Mouse (Mus musculus) hindbrain, postnatal 0 days (tissue): Measurements from ENCODE around the gene Camkk2. TPM values are rescaled to one million over a fixed set of nuclear protein-coding genes. Genes with fewer than 3 reads are reported as not detected.

Experiments used
- ATAC-seq: fragments of 200-750 bp; cut with Nextera tagmentation; 2 replicates; pipeline ENCODE4 v1.8.0; 2017; ENCODE audit warnings: mild to moderate bottlenecking, moderate TSS enrichment, moderate library complexity
- DNase-seq: peaks from one replicate; pipeline ENCODE4 v3.0.0-alpha.2; 2015; ENCODE audit warnings: low spot score
- H3K27ac ChIP-seq: fragments of 300-500 bp; sonication (generic); 2 replicates; pipeline ENCODE4 v1.5.1; 2014; ENCODE audit warnings: mild to moderate bottlenecking
- H3K27me3 ChIP-seq: fragments of 300-500 bp; sonication (generic); 2 replicates; pipeline ENCODE4 v1.6.1; 2014; ENCODE audit warnings: low read length, mixed read lengths; ENCODE audit not compliant: insufficient read depth
- H3K36me3 ChIP-seq: fragments of 300-500 bp; sonication (generic); 2 replicates; pipeline ENCODE4 v1.6.1; 2014; ENCODE audit warnings: low read length, mixed read lengths; ENCODE audit not compliant: insufficient read depth
- H3K4me1 ChIP-seq: fragments of 300-500 bp; sonication (generic); 2 replicates; pipeline ENCODE4 v1.6.1; 2014; ENCODE audit warnings: antibody characterized with exemption, low read length, mixed read lengths; ENCODE audit not compliant: insufficient read depth
- H3K4me2 ChIP-seq: fragments of 300-500 bp; sonication (generic); 2 replicates; pipeline ENCODE4 v1.6.1; 2014; ENCODE audit warnings: low read depth, mild to moderate bottlenecking, low read length, moderate library complexity, mixed read lengths
- H3K4me3 ChIP-seq: fragments of 300-500 bp; sonication (generic); 2 replicates; pipeline ENCODE4 v1.5.1; 2014; ENCODE audit warnings: low read length
- H3K9ac ChIP-seq: fragments of 300-500 bp; sonication (generic); replicated peaks from 2 replicates; pipeline ENCODE4 v1.6.1; 2014; ENCODE audit warnings: mild to moderate bottlenecking, low read length, moderate library complexity, mixed read lengths
- H3K9me3 ChIP-seq: fragments of 300-500 bp; sonication (generic); 2 replicates; pipeline ENCODE4 v1.6.1; 2016; ENCODE audit warnings: low read length, mixed read lengths
- CTCF ChIP-seq: IDR thresholded peaks from 2 replicates; pipeline ENCODE4 v1.5.1; 2016; ENCODE audit warnings: antibody characterized with exemption, control low read depth, low read depth
- WGBS: fragments of 180-500 bp; shearing (Covaris S2); extraction: QIAGEN DNeasy Blood & Tissue Kit; methylation state at CpG from one replicate; pipeline ENCODE4 v1.1.7; 2014; 5-methylcytosine and 5-hydroxymethylcytosine counted together
- polyA plus RNA-seq: library from polyadenylated mRNA; unstranded; fragments of >200 nt; fragmentation: Nextera tagmentation; extraction: Ambion mirVana; gene quantifications from 2 replicates; pipeline ENCODE4 v1.2.1, GENCODE M21; 2015
- total RNA-seq: library from RNA; depleted of rRNA; stranded (reverse); fragments of >200 nt; gene quantifications from 2 replicates; pipeline ENCODE4 v1.2.3, GENCODE M21; 2014

Camkk2 gene
- total and polyA plus RNA-seq, 2 experiments from 2014 or later: 61.8 to 112 TPM

DNA sequence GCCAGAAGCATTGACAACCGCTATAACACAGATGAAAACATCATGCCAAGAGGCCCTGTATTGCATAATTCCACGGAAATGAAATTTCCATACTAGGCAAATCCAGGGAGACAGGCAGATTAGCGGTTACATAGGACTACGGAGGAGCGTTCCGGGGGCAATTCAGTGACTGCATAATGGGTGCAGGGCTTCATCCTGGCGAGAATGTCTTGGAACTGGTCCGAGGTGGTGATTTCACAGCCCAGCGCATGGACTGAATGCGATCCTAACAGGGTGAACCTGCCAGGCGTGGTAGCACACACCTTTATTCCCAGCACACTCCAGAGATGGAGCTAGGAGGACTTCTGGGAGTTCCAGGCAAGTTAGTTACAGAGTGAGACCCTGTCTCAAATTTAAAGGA lies 11.9 kb downstream of the Camkk2 start:
- Histone ChIP-seq H3K27me3 (no peaks in the 10 kb centered on the region), H3K27ac (no peak overlapping the region), H3K4me1 (no peaks in the 10 kb centered on the region), H3K9me3 (no peaks in the 10 kb centered on the region), H3K4me2 (no peak overlapping the region), H3K36me3 (no peaks in the 10 kb centered on the region), H3K4me3 (no peak overlapping the region), H3K9ac (no peak overlapping the region)
- DNase-seq (no peak), ATAC-seq (no peak)
- WGBS: 76% methylated on average over 11 of the region's 11 CpGs
- no peak for TF ChIP-seq CTCF

DNA sequence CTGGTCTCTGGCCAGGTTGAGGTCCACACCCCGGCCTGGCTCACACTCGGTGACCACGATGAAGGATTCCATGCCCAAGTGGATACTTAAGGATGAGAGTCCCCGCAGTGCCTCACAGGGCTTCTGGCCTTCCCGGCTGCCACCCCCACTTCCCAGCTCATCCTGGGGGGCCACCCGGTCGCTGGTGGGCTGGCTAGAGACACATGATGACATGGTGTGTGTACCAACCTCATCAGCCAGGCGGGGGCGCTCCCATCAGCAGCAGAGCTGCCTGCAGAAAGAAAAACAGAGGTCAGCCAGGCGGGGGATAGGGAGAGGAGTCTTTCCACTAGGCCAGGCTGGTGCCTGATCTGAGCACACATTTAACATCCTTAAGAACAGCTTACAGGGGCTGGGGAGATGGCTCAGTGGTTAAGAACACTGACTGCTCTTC lies 15.2 kb downstream of the Camkk2 start:
- peaks cover 4% of the 10 kb centered on the region; the same call in 1 of the 2 replicates for H3K36me3 ChIP-seq
- H3K4me2 ChIP-seq: no peak overlapping the region
- H3K9ac ChIP-seq: no peak overlapping the region
- ATAC-seq (0 out of 2 replicates have a peak, but pooled peaks have one; percentile 29), DNase-seq (peak; percentile 39)
- H3K27ac ChIP-seq: no peak overlapping the region
- WGBS: 60% methylated on average over 10 of the region's 10 CpGs
- H3K9me3 ChIP-seq: no peaks in the 10 kb centered on the region
- H3K4me3 ChIP-seq: no peak overlapping the region
- no peaks in the 10 kb centered on the region for H3K27me3 ChIP-seq
- no peaks in the 10 kb centered on the region for H3K4me1 ChIP-seq
- peak; percentile 52 for TF ChIP-seq CTCF

DNA sequence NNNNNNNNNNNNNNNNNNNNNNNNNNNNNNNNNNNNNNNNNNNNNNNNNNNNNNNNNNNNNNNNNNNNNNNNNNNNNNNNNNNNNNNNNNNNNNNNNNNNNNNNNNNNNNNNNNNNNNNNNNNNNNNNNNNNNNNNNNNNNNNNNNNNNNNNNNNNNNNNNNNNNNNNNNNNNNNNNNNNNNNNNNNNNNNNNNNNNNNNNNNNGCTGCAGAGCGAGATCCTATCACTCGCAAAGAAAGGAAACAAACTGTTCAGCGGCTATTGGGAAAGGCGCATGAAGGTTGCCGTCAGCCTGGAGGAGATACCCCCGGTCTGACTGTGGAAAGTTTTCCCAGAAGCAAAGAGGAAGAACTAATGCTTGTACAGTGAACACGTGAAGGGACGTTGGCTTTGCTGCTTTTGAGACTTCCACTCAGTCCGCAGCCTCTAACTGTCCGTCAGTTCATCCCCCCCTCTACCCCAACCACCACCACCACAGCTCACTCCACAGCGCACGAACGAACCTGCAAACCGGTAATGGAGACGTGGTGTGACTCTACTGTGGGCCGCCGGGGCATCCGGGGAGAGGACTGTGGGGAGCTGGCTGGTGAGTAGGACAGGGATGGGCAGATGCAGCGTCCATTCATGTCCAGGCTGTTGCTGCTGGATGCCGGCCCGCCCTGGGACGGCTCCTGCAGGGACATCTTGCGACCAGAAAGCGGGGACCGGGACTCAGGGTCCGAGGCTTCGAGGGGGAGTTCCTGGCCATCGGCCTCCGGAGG lies 15.8 kb downstream of the Camkk2 start:
- 77% methylated on average over 29 of the region's 29 CpGs for WGBS
- H3K4me2 ChIP-seq: no peak overlapping the region
- H3K27ac ChIP-seq: no peak overlapping the region
- H3K36me3 ChIP-seq: peaks cover 9% of the 10 kb centered on the region; the same call in 1 of the 2 replicates
- H3K4me1 ChIP-seq: no peaks in the 10 kb centered on the region
- no peak overlapping the region for H3K9ac ChIP-seq
- no peaks in the 10 kb centered on the region for H3K27me3 ChIP-seq
- no peak overlapping the region for H3K4me3 ChIP-seq
- no peak for TF ChIP-seq CTCF
- no peak for ATAC-seq
- DNase-seq: no peak
- H3K9me3 ChIP-seq: no peaks in the 10 kb centered on the region

DNA sequence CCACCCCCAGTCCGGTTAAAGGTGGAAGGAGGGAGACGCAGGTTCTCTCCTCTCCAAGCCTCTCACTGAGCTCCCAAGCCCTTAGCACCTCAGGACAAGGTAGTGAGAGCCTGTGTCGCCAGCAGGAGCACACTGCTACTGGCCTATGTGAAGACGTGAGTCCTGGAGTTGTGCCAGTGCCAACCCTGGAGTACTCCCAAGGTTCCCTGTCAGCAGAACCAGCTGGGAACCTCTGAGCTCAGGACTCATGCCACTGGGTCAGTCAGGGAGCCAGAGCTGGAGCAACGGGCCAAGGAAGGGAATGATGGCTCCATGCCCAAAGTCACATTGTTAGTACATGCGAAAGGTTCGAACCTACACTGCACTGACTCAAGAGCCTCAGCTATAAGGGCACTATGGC lies 22.5 kb downstream of the Camkk2 start:
- H3K27me3 ChIP-seq: no peaks in the 10 kb centered on the region

DNA sequence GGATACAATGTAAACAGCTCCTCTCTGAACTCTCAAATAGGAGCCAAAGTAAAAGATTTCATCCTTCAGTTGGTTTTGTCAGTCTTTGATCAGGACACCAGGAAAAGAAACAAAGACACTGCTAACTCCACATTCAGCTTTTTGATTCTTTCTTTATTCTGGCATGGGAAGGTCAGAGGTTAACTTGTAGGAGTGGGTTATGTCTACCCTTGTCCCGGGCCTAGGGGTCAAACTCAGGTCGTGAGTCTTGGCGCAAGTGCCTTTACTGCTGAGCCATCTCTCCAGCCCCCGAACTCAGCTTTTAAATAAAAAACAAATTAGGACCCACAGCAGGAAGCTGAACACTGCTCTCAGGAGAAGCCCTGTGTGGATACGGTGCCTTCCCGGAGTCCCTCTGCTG lies 23.1 kb downstream of the Camkk2 start:
- 42% methylated on average over 6 of the region's 6 CpGs for WGBS
- H3K4me1 ChIP-seq: no peaks in the 10 kb centered on the region
- H3K9ac ChIP-seq: no peak overlapping the region
- no peak for ATAC-seq
- no peaks in the 10 kb centered on the region for H3K9me3 ChIP-seq
- peaks cover 24% of the 10 kb centered on the region; the same call in 1 of the 2 replicates for H3K36me3 ChIP-seq
- no peak overlapping the region for H3K27ac ChIP-seq
- H3K4me2 ChIP-seq: no peak overlapping the region
- H3K27me3 ChIP-seq: no peaks in the 10 kb centered on the region
- TF ChIP-seq CTCF: no peak
- no peak for DNase-seq
- H3K4me3 ChIP-seq: no peak overlapping the region

More for the DNA sequence above, 22.5 kb downstream of the Camkk2 start:
- TF ChIP-seq CTCF: no peak
- 70% methylated on average over 7 of the region's 7 CpGs for WGBS
- ATAC-seq: no peak
- Histone ChIP-seq H3K36me3 (peaks cover 24% of the 10 kb centered on the region; the same call in 1 of the 2 replicates), H3K9ac (no peak overlapping the region), H3K4me1 (no peaks in the 10 kb centered on the region), H3K4me3 (no peak overlapping the region), H3K27ac (no peak overlapping the region), H3K9me3 (no peaks in the 10 kb centered on the region), H3K4me2 (no peak overlapping the region)
- DNase-seq: no peak

DNA sequence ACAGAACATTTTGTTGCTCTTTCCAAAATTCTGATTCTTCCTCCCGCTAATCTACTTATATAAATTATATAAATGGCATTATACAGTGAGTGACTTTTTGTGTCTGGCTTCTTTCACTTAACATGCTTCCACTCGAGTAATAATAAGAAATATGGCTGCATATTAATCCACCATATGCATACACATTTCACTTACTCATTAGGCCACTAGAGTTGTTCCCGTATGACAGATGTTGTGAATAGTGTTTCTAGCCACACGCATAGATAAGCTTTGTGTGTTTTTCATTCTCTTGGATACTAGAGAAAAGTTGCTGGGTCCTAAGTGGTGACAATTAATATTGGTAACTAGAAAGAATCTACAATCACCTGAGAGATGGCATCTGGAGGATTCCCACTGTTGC lies 23.6 kb downstream of the Camkk2 start:
- 96% methylated on average over 4 of the region's 4 CpGs for WGBS

DNA sequence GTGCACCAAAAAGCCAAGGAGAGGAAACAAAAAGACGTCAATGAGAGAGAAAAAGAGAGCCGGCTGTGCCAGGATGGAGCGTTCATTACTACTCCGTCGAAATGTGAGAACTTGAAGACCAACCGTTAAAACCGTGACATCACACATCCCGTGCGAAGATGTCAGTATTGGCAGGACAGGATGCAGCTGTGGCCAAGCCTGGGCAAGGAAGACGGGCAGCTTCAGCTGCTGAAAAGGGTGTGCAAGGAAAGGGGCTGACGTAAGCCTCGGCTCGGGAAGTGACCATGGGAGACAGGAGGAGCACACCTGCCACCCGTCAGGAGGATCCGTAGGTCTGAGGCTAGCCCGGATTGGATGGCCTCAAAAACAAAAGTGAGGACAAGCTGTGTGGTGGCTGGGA lies 24.7 kb downstream of the Camkk2 start:
- no peak for ATAC-seq
- H3K4me1 ChIP-seq: no peaks in the 10 kb centered on the region

More for the DNA sequence above, 23.6 kb downstream of the Camkk2 start:
- no peak overlapping the region for H3K4me2 ChIP-seq
- peaks cover 24% of the 10 kb centered on the region; the same call in 1 of the 2 replicates for H3K36me3 ChIP-seq
- H3K4me3 ChIP-seq: no peak overlapping the region
- H3K9ac ChIP-seq: no peak overlapping the region
- no peaks in the 10 kb centered on the region for H3K9me3 ChIP-seq
- no peaks in the 10 kb centered on the region for H3K27me3 ChIP-seq
- H3K4me1 ChIP-seq: no peaks in the 10 kb centered on the region
- no peak for TF ChIP-seq CTCF
- no peak overlapping the region for H3K27ac ChIP-seq
- DNase-seq: no peak
- ATAC-seq: no peak

More for the DNA sequence above, 24.7 kb downstream of the Camkk2 start:
- Histone ChIP-seq H3K9me3 (no peaks in the 10 kb centered on the region), H3K4me3 (no peak overlapping the region), H3K36me3 (peaks cover 27% of the 10 kb centered on the region; the same call in 1 of the 2 replicates), H3K9ac (no peak overlapping the region), H3K27ac (no peak overlapping the region), H3K4me2 (no peak overlapping the region), H3K27me3 (no peaks in the 10 kb centered on the region)
- 91% methylated on average over 16 of the region's 16 CpGs for WGBS
- no peak for TF ChIP-seq CTCF
- no peak for DNase-seq
